Mouse (Mus musculus): ENCODE results near the gene Mxd4. TPM values are rescaled to one million over a fixed set of nuclear protein-coding genes. Genes with fewer than 3 reads are reported as not detected.
A peak's percentile ranks its signal among the peaks of the same experiment; 100 is the strongest.

Gene Mxd4
- polyA plus RNA-seq (2012), result 0.34 and 0.42 TPM in 2 replicates

DNA sequence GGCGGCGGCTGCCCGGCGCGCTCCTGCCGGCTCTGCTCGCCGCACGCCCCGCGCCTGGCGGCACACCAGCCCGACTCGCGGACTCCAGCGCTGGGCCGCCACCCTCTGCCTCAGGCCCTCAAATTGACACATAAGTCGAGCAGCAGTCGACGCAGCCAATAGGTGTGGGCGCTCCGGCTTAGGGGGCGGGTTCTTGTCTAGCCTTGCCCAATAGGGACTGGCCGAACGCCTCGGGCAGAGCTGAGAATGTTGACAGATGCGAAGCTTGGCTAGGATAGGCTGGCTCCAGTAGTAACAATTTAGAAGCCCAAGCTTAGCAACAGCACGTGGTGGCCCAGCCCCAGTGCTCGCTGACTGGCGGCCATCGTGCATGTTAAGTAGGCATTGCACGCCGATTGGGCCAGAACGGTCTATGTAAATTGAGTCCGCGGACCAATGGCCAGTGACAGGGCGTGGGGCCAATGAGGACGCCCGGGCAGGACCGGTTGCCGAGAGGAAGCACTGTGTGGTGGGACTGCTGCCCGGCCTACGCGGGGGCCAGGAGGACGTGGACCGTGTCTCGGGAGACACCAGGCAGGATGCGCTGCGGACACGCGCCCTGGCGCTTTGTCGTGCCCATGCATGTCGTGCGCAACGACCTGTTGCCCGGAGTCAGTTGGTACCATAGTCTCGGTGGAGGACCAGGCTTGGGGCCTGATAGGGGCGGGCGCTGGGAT lies at the start of gene Mxd4:
TSS of gene Mxd4 (minus strand) at position 120 of the 716 bp plus-strand sequence.
- Histone ChIP-seq H3K4me1 (ENCODE audit: control insufficient read depth) (peaks cover 36% of the 10 kb centered on the region), H3K27me3 (ENCODE audit: control insufficient read depth) (peaks cover 4% of the 10 kb centered on the region; the same call in 1 of the 2 replicates), H3K36me3 (ENCODE audit: control insufficient read depth) (no peaks in the 10 kb centered on the region), H3K4me3 (replicated peaks) (peak within 1 kb of the TSS; percentile 77), H3K9me3 (ENCODE audit: control insufficient read depth, low read length) (no peaks in the 10 kb centered on the region)
- TF ChIP-seq TAL1 (IDR thresholded peaks at IDR 0.05; ENCODE audit: low read length) (no peak), GATA1 (IDR thresholded peaks at IDR 0.05; ENCODE audit: low read length) (no peak)

DNA sequence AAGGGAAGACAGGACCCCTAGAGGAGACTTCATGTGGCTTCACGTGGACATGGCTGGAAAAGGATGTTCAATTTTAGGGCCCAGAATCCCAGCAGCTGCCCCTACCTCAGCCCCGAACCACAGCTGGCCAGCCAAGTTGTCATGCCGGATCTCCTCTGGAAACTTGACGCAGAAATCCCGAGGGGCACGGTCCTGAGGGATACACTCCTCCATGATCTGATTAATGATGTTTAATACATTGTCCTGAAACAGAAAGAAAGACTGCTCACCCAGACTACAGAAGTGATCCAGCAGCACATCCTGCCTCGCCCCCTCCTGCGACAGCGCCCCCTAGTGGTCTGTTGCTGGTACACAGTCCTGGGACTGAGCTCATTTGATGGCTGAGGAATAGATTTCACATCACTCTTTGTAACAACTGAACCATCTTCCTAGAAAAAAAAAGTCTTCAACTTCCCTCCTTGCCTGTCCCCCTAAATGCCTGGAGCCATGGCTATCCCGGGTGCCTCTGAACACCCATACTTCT lies 48.4 kb upstream of the Mxd4 start:
- TF ChIP-seq GATA1 (IDR thresholded peaks at IDR 0.05; ENCODE audit: low read length), result no peak
- no peak for TF ChIP-seq TAL1 (IDR thresholded peaks at IDR 0.05; ENCODE audit: low read length)
- no peaks in the 10 kb centered on the region; the same call in 1 of the 2 replicates for H3K4me1 ChIP-seq (ENCODE audit: control insufficient read depth)

DNA sequence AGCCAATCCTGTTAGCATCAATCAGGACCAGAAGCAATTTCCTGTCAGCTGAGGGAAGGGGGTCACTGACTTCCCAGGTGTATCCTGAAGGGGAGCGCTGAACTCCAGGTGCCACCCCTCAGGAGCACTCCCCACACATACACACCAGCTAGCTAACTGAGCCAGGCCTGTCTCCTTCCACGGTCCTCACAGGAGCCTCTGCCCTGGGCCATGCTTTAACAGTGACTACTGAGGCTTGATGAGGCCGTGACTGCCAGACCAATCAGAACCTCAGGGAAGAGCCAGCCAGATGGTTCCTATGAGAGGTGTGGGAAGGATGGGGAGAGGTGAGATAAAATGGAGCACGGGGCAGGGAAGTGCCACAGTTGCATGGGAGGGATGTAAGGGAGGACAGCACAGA lies 47.5 kb upstream of the Mxd4 start:
- Histone ChIP-seq H3K4me3 (replicated peaks) (no peak overlapping the region), H3K36me3 (ENCODE audit: control insufficient read depth) (no peaks in the 10 kb centered on the region), H3K4me1 (ENCODE audit: control insufficient read depth) (no peaks in the 10 kb centered on the region; the same call in 1 of the 2 replicates), H3K9me3 (ENCODE audit: control insufficient read depth, low read length) (no peaks in the 10 kb centered on the region), H3K27me3 (ENCODE audit: control insufficient read depth) (no peaks in the 10 kb centered on the region; the same call in 1 of the 2 replicates)
- no peak for TF ChIP-seq TAL1 (IDR thresholded peaks at IDR 0.05; ENCODE audit: low read length)
- no peak for TF ChIP-seq GATA1 (IDR thresholded peaks at IDR 0.05; ENCODE audit: low read length)

More for the DNA sequence above, 48.4 kb upstream of the Mxd4 start:
- Histone ChIP-seq H3K27me3 (ENCODE audit: control insufficient read depth) (no peaks in the 10 kb centered on the region; the same call in 1 of the 2 replicates), H3K4me3 (replicated peaks) (no peak overlapping the region), H3K36me3 (ENCODE audit: control insufficient read depth) (no peaks in the 10 kb centered on the region), H3K9me3 (ENCODE audit: control insufficient read depth, low read length) (no peaks in the 10 kb centered on the region)

DNA sequence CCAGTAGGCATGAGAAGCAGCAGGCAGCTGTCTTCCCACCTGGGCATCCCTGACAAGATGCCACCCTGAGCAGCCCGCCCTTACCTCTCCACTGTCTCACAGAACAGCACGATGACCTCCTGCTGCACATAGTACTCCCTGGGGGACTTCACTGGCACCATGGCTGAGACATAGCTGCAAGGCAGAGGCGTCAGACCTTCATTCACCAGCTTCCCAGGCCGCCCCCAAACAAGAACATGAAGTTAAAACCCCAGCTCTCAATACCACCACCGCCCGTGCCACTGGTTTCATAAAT lies 45.6 kb upstream of the Mxd4 start:
- Histone ChIP-seq H3K9me3 (ENCODE audit: control insufficient read depth, low read length) (no peaks in the 10 kb centered on the region), H3K4me3 (replicated peaks) (no peak overlapping the region), H3K27me3 (ENCODE audit: control insufficient read depth) (no peaks in the 10 kb centered on the region; the same call in 1 of the 2 replicates), H3K36me3 (ENCODE audit: control insufficient read depth) (no peaks in the 10 kb centered on the region), H3K4me1 (ENCODE audit: control insufficient read depth) (no peaks in the 10 kb centered on the region; the same call in 1 of the 2 replicates)
- no peak for TF ChIP-seq GATA1 (IDR thresholded peaks at IDR 0.05; ENCODE audit: low read length)
- no peak for TF ChIP-seq TAL1 (IDR thresholded peaks at IDR 0.05; ENCODE audit: low read length)

DNA sequence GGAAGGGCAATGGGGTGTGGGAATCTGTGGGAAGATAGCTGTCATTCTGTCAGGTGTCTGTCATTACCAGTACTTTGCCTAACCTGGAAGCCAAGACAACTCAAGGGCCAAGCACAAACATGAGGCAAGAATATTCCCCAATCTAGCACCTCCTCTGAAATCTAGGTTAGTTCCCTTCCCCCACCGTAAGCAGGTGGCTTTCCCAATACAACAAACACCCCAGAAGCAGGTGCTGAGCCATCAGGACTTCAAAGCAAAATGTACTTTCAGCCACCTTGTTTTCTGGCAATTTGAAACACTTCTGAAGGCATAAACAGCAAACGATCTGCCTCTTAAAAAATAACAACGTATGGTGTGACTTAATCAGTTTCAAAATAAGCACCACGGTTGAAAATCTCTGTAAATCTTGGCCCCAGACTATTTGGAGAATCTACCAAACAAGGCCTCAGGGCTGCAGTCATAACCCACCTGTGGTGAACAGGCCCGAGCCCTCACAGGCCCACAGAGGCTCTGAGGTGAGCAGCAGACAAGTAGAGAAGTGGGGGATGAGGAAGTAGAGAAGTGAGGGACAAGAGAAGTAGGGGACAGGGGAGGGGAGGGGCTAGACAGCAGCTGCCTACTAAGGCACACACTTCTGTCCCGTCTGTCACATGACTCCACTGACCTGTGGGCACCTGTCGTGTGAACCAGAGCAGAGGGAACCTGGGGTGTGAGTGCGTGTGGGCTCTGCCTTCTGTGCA lies 45.1 kb upstream of the Mxd4 start:
- no peaks in the 10 kb centered on the region for H3K9me3 ChIP-seq (ENCODE audit: control insufficient read depth, low read length)
- no peaks in the 10 kb centered on the region for H3K36me3 ChIP-seq (ENCODE audit: control insufficient read depth)
- H3K27me3 ChIP-seq (ENCODE audit: control insufficient read depth), result no peaks in the 10 kb centered on the region; the same call in 1 of the 2 replicates
- no peak for TF ChIP-seq TAL1 (IDR thresholded peaks at IDR 0.05; ENCODE audit: low read length)
- no peaks in the 10 kb centered on the region; the same call in 1 of the 2 replicates for H3K4me1 ChIP-seq (ENCODE audit: control insufficient read depth)
- H3K4me3 ChIP-seq (replicated peaks), result no peak overlapping the region

DNA sequence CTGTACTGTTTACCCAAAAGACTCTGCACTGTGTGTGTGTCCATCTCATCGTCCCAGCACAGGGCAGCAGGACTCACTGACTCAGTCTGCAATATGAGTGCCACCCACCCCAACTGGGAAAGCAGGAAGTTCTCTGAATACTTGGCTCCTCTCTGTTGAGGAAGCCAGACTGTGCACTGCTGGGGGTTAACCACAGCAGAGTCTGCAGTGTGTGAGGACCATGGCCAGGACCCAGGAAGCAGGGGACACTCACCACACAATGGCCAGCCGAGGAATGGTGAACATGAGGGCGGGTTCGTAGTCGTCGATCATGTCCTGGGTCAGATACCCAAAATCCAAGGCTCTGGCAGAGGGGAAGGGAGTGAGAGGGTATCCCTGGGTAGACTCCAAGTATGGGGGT lies 44.4 kb upstream of the Mxd4 start:
- H3K9me3 ChIP-seq (ENCODE audit: control insufficient read depth, low read length), result no peaks in the 10 kb centered on the region
- no peak overlapping the region for H3K4me3 ChIP-seq (replicated peaks)
- H3K27me3 ChIP-seq (ENCODE audit: control insufficient read depth), result no peaks in the 10 kb centered on the region; the same call in 1 of the 2 replicates
- no peaks in the 10 kb centered on the region for H3K36me3 ChIP-seq (ENCODE audit: control insufficient read depth)
- H3K4me1 ChIP-seq (ENCODE audit: control insufficient read depth), result no peaks in the 10 kb centered on the region
- no peak for TF ChIP-seq TAL1 (IDR thresholded peaks at IDR 0.05; ENCODE audit: low read length)
- TF ChIP-seq GATA1 (IDR thresholded peaks at IDR 0.05; ENCODE audit: low read length), result no peak

DNA sequence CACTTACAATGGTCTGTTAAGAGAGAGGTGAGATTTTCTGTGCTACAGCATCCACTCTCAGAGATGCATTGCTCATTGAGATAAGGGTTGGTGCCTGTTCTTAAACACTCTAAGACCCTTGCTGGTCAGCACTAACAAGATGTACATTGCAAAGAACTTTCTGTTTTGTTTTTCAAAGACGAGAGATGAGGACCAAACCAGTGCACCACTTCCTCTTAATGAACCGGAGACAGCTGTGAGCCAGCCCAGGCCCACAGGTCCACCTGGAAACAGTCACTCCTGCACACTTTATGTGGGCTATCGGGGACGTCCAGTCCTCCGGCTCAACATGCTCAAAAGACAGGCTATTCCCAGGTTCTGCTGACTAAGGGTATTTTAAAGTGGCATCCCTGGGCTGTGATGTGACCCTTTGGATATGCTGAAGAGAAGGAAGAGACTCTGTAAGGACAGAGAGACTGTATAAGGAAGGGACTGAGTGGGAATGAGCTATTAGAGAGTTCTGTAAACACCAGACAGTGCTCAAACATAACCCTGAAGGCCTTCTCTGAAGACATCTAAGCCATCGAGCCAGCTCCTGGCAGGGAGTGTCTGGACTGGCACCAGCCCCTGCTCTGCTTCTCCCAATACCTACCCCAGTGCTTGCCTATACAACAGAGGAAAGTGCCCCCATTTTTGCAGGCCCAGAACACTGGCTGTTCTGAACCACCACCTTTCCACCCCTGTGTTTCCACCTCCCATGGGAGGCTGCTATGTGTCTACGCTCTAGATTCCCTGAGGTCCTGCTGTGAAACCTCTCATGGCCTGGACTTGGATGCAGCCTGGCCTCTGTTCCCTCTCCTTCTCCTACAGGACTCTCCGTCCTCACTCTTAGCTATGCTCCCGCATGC lies 43.3 kb upstream of the Mxd4 start:
- Histone ChIP-seq H3K27me3 (ENCODE audit: control insufficient read depth) (no peaks in the 10 kb centered on the region; the same call in 1 of the 2 replicates), H3K4me1 (ENCODE audit: control insufficient read depth) (no peaks in the 10 kb centered on the region), H3K4me3 (replicated peaks) (no peak overlapping the region), H3K36me3 (ENCODE audit: control insufficient read depth) (no peaks in the 10 kb centered on the region), H3K9me3 (ENCODE audit: control insufficient read depth, low read length) (no peaks in the 10 kb centered on the region)
- TF ChIP-seq GATA1 (IDR thresholded peaks at IDR 0.05; ENCODE audit: low read length) (no peak), TAL1 (IDR thresholded peaks at IDR 0.05; ENCODE audit: low read length) (no peak)

DNA sequence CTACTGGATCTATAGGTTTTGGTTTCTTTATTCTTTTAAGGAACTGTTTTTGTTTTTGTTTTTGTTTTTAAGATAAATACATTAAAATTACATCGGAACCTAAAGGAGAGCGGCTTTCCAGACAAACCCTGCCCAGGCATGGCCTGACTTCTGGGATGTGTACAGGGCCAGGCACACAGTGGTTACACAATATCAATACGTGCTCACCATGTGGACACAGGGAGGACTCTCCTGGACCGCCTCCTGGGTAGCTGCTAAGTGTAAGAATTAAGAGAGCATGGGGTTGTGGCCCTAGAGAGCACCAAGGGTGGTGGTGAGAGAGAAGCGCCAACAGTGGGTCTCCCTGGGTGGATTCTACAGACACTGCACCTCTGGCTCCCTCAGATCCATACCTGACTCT lies 42.0 kb upstream of the Mxd4 start:
- no peak for TF ChIP-seq TAL1 (IDR thresholded peaks at IDR 0.05; ENCODE audit: low read length)
- Histone ChIP-seq H3K27me3 (ENCODE audit: control insufficient read depth) (no peaks in the 10 kb centered on the region; the same call in 1 of the 2 replicates), H3K9me3 (ENCODE audit: control insufficient read depth, low read length) (no peaks in the 10 kb centered on the region), H3K4me3 (replicated peaks) (no peak overlapping the region), H3K4me1 (ENCODE audit: control insufficient read depth) (no peaks in the 10 kb centered on the region), H3K36me3 (ENCODE audit: control insufficient read depth) (no peaks in the 10 kb centered on the region)

All from erythroblast, embryonic 14.5 days (primary cell).